Mouse (Mus musculus): Measurements from ENCODE around the gene Lipm. TPM values are rescaled to one million over a fixed set of nuclear protein-coding genes. Genes with fewer than 3 reads are reported as not detected.

Gene Lipm
- polyA plus RNA-seq, 1 experiment from 2014 or later, result not detected

Small RNA genes lying within 50 kb of the gene (microRNA-seq; reads per million reads assigned to microRNA genes)
- gene Gm23334, result not detected

Other genes with a start within 250 kb of the Lipm start
- gene Lipf, start 139.7 kb upstream of the Lipm start, polyA plus RNA-seq (2014; fragmentation: Nextera tagmentation; extraction: Ambion mirVana), result not detected in 2 replicates
- not detected in 2 replicates for gene Lipk, start 92.6 kb upstream of the Lipm start, polyA plus RNA-seq (2014; fragmentation: Nextera tagmentation; extraction: Ambion mirVana)
- not detected in 2 replicates for gene Lipn, start 33.6 kb upstream of the Lipm start, polyA plus RNA-seq (2014; fragmentation: Nextera tagmentation; extraction: Ambion mirVana)
- gene Ankrd22, start 65.1 kb downstream of the Lipm start, polyA plus RNA-seq (2014; fragmentation: Nextera tagmentation; extraction: Ambion mirVana), result not detected in 2 replicates
- gene Stambpl1, start 91.3 kb downstream of the Lipm start, polyA plus RNA-seq (2014; fragmentation: Nextera tagmentation; extraction: Ambion mirVana), result 5.6 and 9.1 TPM in 2 replicates
- gene Acta2, start 154.7 kb downstream of the Lipm start, polyA plus RNA-seq (2014; fragmentation: Nextera tagmentation; extraction: Ambion mirVana), result 9.9 and 13.9 TPM in 2 replicates
- 0.28 and 0.33 TPM in 2 replicates for gene Fas, start 189.7 kb downstream of the Lipm start, polyA plus RNA-seq (2014; fragmentation: Nextera tagmentation; extraction: Ambion mirVana)

All from forebrain, embryonic 14.5 days (tissue).